Comparison of ENCODE assay signal across 15 mouse cellular contexts in the genomic region with DNA sequence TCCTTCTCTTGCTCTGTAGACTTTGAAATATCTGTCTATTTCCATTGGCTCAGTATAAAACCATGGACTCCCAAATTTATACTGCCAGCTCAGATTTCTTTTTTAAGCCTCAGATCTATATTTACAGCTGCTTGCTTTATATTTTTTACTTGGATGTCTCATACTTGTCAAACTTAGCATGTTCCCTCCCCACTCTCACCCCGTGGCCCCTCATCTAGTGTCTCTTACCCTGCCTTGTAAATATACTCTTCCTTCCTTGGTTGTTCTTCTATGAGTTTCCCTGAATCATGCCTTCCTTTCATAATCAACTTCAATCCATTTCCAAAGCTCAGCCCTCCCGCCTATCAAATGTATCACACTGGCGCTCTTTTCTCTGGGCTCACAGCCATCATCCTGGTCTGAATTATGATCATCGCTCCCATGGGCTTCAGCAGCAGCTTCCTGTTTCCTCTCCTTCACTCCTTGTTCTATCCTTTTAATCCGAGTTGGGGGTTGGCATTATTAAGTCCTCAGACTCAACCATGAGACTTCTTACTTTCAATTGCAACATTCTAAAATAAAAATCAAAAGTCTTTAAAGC.
DNase-seq lines count a peak whose midpoint lies in the region; ATAC-seq and TF ChIP-seq lines count a peak whose summit lies in the region.
"Had no signal": no experiment of that assay in that cellular context is flagged by ENCODE, and none has a peak within 500 bp of the region (broad histone marks: within the 10 kb centered on the region; RNA-seq: fewer than 3 reads in every experiment).

No protein-coding gene starts in this region.

- ATAC-seq in heart, embryonic 12.5 days (ENCODE audit: insufficient number of reproducible peaks, low FRiP score) = no peak
- no peak for ATAC-seq in limb, embryonic 14.5 days (ENCODE audit: low FRiP score, low read depth)
- ATAC-seq: CD4-positive, CD25-positive, alpha-beta regulatory T cell, adult 4 months; intestine, embryonic 15.5 days; midbrain, embryonic 16.5 days; Patski had no signal

- no peak overlapping the region for H3K4me2 ChIP-seq in heart, embryonic 12.5 days
- H3K4me2 ChIP-seq in limb, embryonic 14.5 days (replicated peaks; ENCODE audit: low read depth, low read length, severe bottlenecking) = no peak overlapping the region
- H3K4me2 ChIP-seq: intestine, embryonic 15.5 days; liver, embryonic 15.5 days had no signal

- 79% methylated on average over 5 of the region's 5 CpGs for WGBS in heart, embryonic 12.5 days
- WGBS in limb, embryonic 14.5 days = 55% methylated on average over 5 of the region's 5 CpGs

- H3K4me1 ChIP-seq in heart, embryonic 12.5 days (replicated peaks) = no peaks in the 10 kb centered on the region
- H3K4me1 ChIP-seq in limb, embryonic 14.5 days (ENCODE audit: control insufficient read depth, insufficient read depth, low read length) = no peaks in the 10 kb centered on the region; the same call in 1 of the 2 replicates
- H3K4me1 ChIP-seq: intestine, embryonic 15.5 days; liver, embryonic 15.5 days had no signal

- H3K27ac ChIP-seq in heart, embryonic 12.5 days (ENCODE audit: poor library complexity, severe bottlenecking) = no peak overlapping the region
- no peak overlapping the region for H3K27ac ChIP-seq in limb, embryonic 14.5 days (replicated peaks; ENCODE audit: low read depth, low read length)
- H3K27ac ChIP-seq: intestine, embryonic 15.5 days; liver, embryonic 15.5 days had no signal

- H3K9ac ChIP-seq in heart, embryonic 12.5 days = no peak overlapping the region
- no peak overlapping the region for H3K9ac ChIP-seq in limb, embryonic 14.5 days (ENCODE audit: low read depth, low read length, severe bottlenecking)
- H3K9ac ChIP-seq: intestine, embryonic 15.5 days; liver, embryonic 15.5 days had no signal

- no peaks in the 10 kb centered on the region for H3K27me3 ChIP-seq in heart, embryonic 12.5 days (replicated peaks)
- no peaks in the 10 kb centered on the region for H3K27me3 ChIP-seq in limb, embryonic 14.5 days (ENCODE audit: control insufficient read depth, insufficient read depth, low read length)
- H3K27me3 ChIP-seq: intestine, embryonic 15.5 days; liver, embryonic 15.5 days had no signal

- no peak overlapping the region for H3K4me3 ChIP-seq in heart, embryonic 12.5 days
- H3K4me3 ChIP-seq in limb, embryonic 14.5 days (replicated peaks; ENCODE audit: low read length) = no peak overlapping the region
- H3K4me3 ChIP-seq: intestine, embryonic 15.5 days; liver, embryonic 15.5 days had no signal

- no peaks in the 10 kb centered on the region for H3K36me3 ChIP-seq in heart, embryonic 12.5 days
- H3K36me3 ChIP-seq in limb, embryonic 14.5 days (ENCODE audit: control insufficient read depth, insufficient read depth, low read length) = no peaks in the 10 kb centered on the region
- H3K36me3 ChIP-seq: intestine, embryonic 15.5 days; liver, embryonic 15.5 days had no signal

- DNase-seq in heart, adult 8-10 months (ENCODE audit: low spot score) = peak; percentile 28
- DNase-seq in adipocyte (ENCODE audit: low spot score) = peak; percentile 58
- peak; percentile 18 to 25 for DNase-seq in gastrocnemius, postnatal 36 days
- peak; percentile 81 for DNase-seq in limb, embryonic 14.5 days (ENCODE audit: low spot score)
- no peak for DNase-seq in cerebellum, postnatal 14 days
- no peak for DNase-seq in thymus, postnatal 14 days
- DNase-seq in frontal cortex, postnatal 25 days (ENCODE audit: low spot score in 2 of 2) = no peak
- DNase-seq: adrenal gland, postnatal 36 days; cerebellum, adult 11-12 months had no signal

- TF ChIP-seq POLR2A in limb, embryonic 14.5 days (IDR thresholded peaks at IDR 0.05; ENCODE audit: borderline replicate concordance, extremely low read depth, insufficient read depth, insufficient read length) = no peak

- no peaks in the 10 kb centered on the region for H3K9me3 ChIP-seq in heart, embryonic 12.5 days (replicated peaks)
- H3K9me3 ChIP-seq in limb, embryonic 14.5 days (ENCODE audit: control insufficient read depth, low read length) = no peaks in the 10 kb centered on the region
- H3K9me3 ChIP-seq: intestine, embryonic 15.5 days; liver, embryonic 15.5 days had no signal

- intact Hi-C loops in gastrocnemius, postnatal 36 days (cut with DNase I) = no loop called here

Comparison
In these comparisons a context has a peak if more than half of its experiments do, and no peak if none do; other contexts are left out.
1. DNase-seq: peak in heart, adult 8-10 months (single experiment), adipocyte (single experiment), gastrocnemius, postnatal 36 days (2 of 2) and limb, embryonic 14.5 days (single experiment); none in cerebellum, postnatal 14 days (0 of 2), thymus, postnatal 14 days (single experiment) and frontal cortex, postnatal 25 days (0 of 2).